Mouse (Mus musculus) brain, embryonic 18.5 days (tissue): ENCODE results near the gene Pla2g12a.
A peak's percentile ranks its signal among the peaks of the same experiment; 100 is the strongest.

Source experiments
- DNase-seq: peaks from one replicate; pipeline ENCODE4 v3.0.0-alpha.2; 2012; ENCODE audit warnings: low read depth, low spot score

The Pla2g12a gene

DNA sequence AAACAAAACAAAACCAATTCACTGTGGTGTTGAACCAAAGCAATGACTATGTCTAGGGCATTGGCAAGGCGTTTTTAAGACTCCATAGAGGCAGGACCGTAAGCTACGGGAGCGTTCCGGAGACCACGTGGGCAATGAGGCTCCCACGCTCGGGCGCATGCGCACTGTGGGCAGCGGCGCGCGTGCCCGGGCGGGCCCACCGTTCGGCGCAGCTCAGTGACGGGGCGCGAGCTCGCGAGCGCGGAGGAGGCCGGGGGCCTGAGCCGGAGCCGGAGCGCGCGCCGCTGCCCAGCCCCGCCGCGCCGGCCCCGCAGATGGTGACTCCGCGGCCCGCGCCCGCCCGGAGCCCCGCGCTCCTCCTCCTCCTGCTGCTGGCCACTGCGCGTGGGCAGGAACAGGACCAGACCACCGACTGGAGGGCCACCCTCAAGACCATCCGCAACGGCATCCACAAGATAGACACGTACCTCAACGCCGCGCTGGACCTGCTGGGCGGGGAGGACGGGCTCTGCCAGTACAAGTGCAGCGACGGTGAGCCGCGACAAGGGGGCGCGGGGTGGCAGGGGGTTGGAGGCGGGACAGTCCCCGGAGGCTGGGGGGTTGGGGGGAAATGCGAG, at the start of gene Pla2g12a:
Gene Pla2g12a (plus strand): TSS at position 202 of the 617 bp plus-strand sequence.
- peak; percentile 74 for DNase-seq

DNA sequence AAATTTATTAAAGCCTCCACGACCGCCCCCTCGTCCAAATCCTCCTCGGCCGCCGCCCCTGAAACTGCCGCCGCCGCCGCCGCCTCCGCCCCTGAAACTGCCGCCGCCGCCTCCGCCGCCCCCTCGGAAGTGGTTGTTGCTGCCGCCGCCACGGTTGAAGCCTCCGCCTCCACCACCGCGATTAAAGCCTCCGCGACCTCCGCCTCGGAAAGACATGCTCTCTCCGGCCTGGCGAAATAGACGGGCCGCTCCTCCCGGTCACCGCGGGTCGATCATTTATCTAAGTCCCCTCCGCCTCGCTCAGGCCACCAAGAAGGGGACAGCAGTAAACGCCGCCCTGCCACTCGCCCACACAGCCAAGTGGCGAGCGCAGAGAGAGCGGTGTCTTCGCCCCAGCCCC, 47.8 kb upstream of the Pla2g12a start:
- DNase-seq: no peak

DNA sequence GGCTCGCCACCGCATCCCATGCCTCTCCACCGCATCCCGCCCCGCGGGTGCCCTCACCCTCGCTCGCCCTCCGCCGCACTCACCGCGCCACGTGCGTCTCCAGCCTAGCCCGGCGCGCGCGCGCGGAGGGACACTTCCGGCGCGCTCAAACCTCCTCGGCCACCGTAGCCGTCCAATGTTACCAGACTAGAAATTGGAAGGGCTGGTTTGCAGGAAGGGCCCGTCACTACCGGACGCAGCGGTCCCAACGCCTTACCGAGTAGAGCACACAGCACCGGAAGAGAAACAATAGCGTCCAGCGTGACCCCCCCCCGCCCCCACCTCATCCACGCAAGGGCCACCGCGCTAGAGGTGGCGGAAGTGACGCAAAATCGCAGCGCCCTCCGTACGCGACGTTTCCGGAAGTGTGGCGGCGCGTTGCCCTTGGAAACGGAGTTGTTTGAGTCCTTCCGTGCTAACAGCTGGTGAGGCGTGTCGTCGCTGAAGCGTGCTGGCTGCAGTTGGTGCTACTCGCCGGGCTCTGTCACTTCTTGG, 47.3 kb upstream of the Pla2g12a start, which contains the start of gene Gar1:
Gene Gar1 (minus strand): TSS at position 362 of the 534 bp plus-strand sequence.
- DNase-seq: peak; percentile 90

DNA sequence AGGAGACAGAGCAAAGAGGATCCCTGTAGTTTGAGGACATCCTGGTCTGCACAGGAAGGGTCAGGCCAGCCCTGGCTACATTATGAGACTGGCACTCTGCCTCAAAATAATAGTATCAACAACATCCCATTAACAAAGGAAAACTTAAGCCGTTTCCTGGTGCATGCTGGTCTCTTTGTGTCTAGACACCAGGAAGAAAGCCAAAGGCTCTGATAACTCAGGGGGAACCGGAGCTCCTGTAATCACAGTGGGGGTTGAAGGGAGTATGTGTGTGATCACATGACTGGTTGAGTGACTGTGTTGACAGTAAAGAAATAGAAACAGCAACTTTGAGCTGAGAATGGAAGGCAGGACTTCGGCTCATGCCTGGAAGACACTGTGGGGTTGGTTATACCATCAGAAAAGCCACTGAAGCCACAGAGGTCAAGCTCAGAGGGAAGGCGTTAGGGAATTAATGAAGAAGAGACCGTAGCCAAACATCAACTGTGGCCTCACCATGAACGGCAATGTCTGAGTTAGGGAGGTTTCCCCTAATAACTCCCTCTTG, 42.9 kb upstream of the Pla2g12a start, which contains the start of gene Cfi:
Gene Cfi (plus strand): TSS at position 497 of the 547 bp plus-strand sequence.
- DNase-seq: no peak

DNA sequence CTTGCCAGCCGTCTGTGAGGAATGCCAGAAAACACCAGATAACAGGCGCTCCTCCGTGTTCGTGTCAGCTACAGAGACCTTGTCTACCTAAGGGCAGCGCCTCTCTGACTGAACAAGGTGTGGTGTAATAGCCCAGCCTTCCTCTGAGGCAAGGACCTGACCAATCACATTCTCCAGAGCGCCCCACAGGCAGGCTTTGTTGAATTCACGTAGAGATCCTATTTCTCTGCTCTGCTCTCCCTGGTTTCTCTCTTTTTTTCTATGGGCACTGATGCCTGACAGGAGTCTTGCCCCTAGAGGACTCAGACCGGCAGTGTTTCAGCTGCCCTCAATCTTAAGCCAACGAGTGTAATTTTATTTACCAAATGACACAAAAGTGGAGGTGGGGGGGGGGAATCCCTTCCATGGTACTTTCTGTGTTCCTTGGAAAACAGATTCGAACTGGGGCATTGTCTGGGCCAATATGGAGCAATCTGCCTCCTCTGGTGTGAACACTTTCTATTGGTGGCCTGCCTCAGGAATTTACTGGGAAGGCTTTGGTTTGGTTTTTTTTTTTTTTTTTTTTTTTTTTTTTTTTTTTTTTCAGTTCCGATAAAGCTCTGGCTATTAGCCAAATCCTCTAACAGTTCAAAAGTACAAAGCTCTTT, 42.2 kb upstream of the Pla2g12a start:
- DNase-seq: no peak

DNA sequence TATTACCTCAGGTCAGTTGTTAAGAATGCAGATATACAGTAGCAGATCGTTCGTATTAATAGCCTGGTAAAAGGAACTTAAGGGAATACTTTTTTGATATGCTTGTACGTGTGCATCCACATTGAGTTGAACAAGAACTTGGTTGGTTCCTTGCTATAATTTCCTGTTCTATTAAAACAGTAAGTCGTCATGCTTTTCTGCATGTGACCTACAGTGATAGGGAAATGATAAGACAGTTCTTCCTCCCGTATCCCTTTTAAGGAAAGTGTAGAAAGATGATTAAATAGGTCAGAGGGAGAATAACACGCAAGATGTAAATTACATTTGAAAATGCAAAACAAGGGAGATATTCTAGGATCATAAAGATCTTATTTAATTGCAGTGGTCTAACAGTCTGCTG, 41.4 kb upstream of the Pla2g12a start:
- no peak for DNase-seq

DNA sequence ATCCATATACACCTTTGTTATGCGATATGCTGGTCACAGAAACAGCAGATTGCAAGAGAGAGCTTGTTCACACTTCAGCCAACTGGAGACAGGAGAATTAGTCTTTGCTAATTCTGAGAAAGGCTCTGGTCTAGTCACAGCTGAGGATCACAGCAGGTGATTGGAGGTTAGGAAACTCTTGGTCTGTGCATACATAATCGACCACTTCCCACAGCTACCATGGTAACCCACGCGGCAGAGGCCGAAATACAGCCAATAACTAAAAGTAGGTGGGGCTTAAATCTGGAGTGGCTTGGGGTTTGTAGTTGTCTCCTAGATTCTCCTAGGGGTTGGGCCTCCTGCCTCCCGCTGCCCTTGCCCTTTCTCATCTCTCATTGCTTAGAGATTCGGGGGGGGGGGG, 40.4 kb upstream of the Pla2g12a start:
- no peak for DNase-seq

DNA sequence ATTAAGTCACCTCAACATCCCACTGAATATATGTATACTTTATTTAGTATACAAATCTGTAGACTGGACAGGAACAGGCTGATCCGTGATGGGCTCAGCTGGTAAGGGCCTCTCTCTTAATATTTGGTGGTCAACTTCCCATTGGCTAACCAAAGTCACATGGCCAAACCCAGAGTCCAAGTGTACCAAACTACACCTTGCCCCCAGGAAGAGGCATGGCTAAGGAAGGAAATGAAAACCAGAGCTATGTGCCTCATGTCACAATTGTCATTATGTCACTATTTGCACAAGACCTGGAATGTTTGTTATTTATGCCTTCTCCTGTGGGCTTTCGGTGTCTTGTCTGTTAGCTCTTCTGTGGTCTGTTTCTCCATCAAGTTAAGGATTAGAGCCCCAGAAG, 32.5 kb upstream of the Pla2g12a start:
- no peak for DNase-seq

DNA sequence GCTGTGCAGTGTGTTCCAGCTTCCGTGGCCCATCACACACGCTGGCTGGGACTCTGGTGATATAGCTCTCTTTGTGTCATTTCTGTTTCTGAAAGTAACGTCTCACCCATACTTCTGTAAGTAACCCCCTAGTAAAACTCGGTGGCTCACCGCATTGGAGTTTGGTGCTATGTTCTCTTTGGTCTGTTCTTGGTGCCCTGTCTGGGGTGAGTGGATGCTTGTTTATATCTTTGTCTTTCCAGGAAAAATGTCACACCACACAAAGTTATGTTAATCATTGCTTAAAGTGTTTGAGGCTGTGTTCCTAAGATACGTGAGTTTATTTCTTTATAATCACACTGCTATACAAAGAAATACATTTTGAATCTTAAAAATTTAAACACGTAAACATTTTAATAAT, 31.6 kb upstream of the Pla2g12a start:
- DNase-seq: no peak

DNA sequence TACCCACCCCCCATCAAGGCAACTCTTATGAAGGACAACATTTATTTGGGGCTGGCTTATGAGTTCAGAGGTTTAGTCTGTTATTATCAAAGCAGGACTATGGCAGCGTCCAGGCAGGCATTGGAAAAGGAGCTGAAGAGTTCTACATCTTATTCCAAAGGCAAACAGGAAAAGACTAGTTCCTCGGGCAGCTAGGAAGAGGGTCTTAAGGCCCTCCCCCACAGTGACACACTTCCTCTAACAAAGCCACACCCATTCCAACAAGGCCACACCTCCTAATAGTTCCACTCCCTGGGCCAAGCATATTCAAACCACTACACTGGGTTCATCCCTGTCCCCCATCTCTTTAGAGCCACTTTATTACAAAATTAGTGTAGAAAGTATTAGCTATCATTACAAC, 15.8 kb upstream of the Pla2g12a start:
- no peak for DNase-seq

DNA sequence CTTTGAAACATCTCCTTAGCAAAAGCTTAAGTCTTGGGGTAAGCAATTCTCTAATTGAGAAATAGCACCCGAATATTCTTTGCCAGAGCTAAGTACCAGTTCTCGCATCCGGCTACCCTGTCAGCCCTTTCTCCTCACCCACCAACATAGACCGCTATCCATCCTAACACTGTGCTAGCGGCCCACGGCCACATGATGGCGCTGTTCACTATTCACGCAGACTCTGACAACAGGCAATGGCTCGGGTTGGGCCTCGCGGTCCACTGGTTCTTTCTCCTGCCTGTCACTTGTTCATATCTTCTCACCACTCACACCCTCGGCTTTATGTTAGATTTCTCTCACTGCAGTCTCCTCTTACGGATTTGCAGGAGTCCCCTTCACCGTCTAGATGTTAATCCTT, 14.7 kb upstream of the Pla2g12a start:
- no peak for DNase-seq

DNA sequence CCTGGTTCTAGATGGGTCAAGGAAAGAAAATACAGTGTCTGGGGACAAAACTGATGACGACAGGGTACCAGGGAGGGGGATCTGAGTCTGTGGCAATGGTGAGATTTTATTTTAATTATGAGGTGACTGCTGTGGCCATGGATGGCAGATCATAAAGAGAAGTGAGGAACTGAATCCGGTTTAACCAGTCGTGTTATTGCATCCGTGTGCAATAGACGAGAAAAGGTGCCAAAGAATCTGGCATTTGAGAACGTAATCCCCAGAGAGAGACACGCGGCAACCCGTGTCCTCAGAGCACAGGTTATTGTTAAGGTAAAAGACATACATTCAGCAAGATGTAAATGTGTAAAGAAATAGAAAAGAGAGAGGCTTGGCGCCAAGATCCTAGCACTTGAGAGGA, 1.1 kb upstream of the Pla2g12a start:
- no peak for DNase-seq

DNA sequence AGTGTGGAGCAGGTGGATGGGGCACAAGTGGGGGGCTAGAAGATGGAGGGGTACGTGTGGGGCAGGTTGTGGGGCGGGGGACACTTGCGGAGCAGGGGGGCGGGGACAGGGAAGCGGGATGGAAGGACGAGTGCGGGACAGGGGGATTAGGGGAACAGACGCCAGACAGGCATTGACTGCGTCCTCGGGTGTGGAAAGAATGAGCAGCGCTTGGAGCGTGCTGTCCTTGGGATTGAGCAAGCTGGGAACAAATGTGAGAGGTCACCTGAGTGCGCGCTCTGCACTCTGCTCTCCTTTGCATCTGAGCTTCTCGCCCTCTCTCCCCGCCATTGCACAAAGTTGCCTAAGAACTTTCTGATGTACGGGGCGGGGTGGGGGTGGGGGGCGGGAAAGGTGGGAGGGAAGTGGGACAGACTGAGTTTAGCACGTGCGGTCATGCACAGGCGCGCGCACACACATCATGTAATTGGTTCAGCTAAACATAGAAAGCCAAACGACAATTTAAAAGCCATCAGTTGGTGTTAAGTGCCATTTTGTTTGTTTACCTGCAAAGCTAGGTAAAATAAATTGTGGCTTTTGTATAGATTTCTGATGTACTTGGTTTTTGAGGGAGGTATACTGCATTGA, 838 bp downstream of the Pla2g12a start:
- no peak for DNase-seq

DNA sequence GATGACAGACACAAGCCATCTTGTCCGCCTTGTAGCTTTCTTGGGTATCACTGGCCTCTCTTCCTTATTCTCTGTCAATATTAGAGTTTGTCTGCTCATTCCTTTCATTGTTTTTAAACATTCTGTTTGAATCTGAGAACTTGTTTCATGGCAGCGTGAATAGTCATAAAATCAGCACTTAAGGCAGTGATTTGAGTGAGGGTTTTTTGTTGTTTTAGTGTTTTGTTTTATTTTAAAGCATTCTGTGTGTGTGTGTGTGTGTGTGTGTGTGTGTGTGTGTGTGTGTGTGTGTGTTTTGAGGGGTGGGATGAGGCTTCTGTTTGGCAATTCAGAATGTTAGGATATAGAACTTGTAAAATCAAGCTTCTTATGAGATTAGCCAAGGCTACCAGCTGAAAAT, 1.5 kb downstream of the Pla2g12a start:
- DNase-seq: no peak

DNA sequence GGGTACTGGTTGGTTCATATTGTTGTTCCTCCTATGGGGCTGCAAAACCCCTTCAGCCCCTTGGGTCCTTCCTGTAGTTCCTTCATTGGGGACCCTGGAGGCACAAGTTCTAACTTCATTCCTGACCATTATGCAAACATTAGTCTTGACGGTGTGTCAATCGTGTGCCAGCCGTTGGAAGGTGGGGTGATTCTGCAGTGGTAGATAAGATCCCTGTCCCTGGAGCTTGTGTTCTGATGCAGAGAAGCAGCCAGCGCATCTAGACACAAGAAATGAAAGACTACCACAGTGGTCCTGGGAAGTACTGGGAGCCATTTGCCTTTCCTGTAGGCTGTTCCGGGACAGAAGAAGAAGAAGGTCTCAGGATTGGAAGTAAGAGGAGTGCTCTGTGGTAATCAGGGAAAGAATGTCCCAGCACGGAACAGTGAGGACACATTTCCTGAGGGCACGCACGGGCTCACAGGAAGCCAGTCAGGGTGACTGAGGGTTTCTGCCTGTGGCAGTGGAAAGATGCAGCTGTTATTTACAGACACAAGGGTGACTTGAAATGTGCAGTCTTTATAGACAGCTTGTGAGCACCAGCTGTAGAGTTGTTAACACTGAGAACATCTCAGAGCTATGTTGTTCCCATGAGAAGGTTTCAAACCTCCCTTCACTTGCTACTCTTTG, 2.7 kb downstream of the Pla2g12a start:
- DNase-seq: no peak

DNA sequence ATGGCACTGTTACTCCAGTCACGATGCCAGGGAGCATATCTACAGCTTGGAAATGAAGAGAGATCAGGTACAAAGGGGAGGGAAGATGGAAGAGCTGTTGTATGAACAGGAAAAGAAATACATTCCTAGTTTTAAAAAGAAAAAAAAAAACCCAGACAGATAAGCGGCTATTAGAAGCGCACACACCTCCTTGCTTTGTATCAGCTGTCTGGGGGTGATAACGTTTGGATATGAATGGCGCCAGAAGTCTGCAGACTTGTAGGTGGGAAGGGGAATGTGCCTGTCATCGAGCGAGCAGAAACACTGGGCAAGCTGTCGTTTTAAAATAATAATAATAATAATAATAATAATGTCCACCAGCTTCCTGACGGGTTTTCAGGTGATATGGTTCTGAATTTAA, 7.2 kb downstream of the Pla2g12a start:
- DNase-seq: no peak

DNA sequence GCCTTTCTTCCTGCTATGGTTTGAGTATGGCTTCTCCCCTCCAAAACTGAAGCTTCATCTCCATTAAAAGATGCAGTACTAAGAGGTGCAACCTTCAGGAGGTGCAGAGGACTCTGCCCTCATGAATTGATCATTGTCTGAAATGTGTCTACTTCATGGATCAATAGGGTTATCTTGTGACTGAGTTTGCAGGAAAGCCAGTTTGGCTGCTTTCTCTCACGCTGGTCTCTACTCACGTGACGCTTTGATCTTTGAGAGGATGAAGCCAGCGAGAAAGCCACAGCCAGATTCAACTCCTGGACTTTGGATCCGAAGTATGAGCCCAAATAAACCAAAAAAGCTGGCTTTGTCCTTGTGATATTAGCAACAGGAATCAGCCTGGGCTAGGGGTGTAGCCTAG, 8.0 kb downstream of the Pla2g12a start:
- no peak for DNase-seq

DNA sequence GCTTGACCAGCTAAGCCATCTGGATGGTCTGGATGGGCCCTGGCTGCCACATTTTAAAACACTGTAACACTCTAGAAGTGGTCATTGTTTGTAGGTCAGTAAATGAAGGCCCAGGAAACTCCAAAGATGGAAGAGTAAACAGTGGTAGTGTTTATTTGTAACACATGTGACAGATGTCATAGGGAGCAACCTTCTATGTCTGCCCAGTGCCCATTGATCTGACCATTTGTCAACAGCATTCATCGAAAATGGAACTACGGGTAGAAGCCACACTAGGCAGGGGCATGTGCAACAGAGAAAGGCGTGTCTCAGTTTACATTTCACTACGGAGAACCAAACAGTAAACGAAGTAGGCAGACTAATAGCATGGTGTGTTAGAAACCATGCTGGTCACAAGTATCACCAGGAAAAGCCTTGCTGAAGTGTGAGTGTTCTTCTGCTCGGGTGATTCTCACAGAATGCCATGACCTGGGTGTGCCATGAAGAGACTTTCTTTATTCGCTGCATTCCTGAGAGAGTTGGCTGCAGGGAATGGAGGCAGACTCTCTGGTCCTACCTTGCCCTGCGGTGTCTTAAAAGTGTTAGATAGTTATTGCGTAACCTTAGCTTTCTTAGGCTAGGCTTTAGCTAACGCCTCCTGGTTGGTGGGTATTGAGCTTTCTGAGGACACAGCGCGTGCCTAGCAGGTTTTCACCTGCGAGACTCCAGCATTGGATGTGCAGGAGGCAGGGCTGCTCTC, 9.5 kb downstream of the Pla2g12a start:
- no peak for DNase-seq

DNA sequence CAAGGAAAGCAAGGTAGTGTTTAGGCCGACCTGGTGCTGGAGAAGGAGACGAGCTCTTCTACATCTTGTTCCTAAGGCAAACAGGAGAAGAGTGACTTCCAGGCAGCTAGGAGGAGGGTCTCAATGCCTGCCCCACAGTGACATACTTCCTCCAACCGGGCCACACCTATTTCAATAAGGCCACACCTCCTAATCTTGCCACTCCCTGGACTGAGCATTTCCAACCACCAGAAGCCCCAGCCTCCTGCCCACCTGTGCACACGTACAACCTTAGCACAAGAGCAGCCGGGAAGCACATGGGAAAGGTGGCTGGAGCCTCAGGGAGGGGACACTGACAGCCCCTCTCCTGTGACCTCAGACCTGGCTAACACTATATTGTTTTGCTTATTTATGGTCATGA, 13.6 kb downstream of the Pla2g12a start:
- no peak for DNase-seq

DNA sequence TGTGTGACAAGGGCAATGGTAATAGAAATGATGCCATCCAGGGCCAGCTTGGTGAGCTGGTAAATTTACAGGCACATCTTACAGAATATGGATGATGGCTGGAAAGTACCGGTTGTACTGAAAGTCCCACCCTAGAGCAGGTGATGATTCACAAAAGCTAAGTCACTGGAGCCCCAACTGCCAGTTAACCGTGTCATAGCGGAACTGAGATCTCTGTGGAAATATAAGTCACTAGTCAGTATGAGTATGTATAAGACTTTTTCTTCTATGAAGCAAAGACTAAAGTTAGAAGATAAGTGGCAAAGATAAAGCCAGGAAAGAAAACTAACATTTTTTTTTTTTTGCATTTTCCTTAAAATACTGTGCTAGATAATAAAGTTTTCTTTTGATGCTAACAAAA, 14.7 kb downstream of the Pla2g12a start:
- DNase-seq: no peak

DNA sequence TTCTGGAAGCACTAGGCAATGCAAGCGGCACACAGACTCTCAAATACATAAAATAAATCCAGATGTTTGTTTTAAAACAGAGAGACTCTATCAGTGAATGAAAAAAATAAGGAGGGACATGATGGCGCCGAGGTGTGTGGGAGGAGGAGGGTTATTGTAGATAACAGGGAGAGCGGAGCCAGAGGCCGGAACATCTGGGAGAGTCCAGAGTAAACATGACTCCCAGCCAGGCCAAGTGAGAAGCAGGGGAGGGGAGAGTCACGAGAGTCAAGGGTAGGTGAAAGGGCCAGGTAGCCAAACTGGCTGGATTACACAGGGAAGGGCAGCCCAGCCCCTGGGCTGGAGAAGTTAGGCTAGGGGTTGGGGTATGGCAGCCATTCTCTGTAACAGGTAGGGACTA, 18.2 kb downstream of the Pla2g12a start:
- no peak for DNase-seq
